Comparison of ENCODE assay signal across 11 mouse cellular contexts in the genomic region with DNA sequence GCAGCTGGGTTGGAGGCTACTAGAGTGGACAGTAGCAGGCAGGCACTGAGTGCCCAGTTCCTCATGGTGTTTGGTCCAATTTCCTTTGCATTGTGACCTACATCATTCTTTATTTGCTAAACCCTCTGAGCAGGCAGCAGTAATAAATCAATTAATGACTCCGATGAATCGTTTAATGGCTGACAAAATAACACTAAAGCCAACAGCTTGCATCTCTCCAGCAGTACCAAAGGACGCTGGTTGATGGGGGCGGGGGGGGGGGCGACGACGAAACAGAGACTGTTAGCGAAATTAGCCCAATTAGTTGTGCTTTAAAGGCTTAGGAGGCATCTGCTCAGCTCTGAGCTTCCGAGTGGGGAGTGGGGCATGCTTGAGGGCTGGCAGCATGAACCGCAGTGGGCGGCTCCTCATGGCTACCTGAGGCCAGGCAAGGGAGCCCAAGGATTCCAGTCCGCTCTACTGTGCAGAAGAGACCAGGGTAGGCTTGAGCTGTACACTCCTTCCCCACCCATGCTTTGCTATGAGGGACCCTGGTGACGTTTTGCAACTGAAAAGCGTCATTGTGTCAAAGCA.
A peak's percentile ranks its signal among the peaks of the same experiment; 100 is the strongest.
DNase-seq lines count a peak whose midpoint lies in the region; ATAC-seq and TF ChIP-seq lines count a peak whose summit lies in the region.
"Had no signal": no experiment of that assay in that cellular context is flagged by ENCODE, and none has a peak within 500 bp of the region (broad histone marks: within the 10 kb centered on the region; RNA-seq: fewer than 3 reads in every experiment).

No protein-coding gene starts in this region.

- ATAC-seq in kidney, embryonic 15.5 days (replicated peaks; ENCODE audit: low FRiP score), result no peak
- ATAC-seq in hindbrain, embryonic 15.5 days (ENCODE audit: low FRiP score, low read depth), result peak; percentile 43; the same call in 1 of the 2 replicates
- 0 out of 2 replicates have a peak, but pooled peaks have one; percentile 35 for ATAC-seq in midbrain, embryonic 15.5 days (replicated peaks)
- no peak for ATAC-seq in heart, embryonic 11.5 days (replicated peaks; ENCODE audit: insufficient number of reproducible peaks, low FRiP score, low TSS enrichment)
- no peak for ATAC-seq in megakaryocyte-erythroid progenitor cell, adult 5-6 weeks (replicated peaks; ENCODE audit: low FRiP score, low TSS enrichment, poor library complexity, severe bottlenecking)

- no peak overlapping the region for H3K4me3 ChIP-seq in kidney, embryonic 15.5 days (replicated peaks)
- H3K4me3 ChIP-seq in hindbrain, embryonic 15.5 days, result no peak overlapping the region
- H3K4me3 ChIP-seq in midbrain, embryonic 15.5 days, result no peak overlapping the region
- H3K4me3 ChIP-seq in heart, embryonic 11.5 days (ENCODE audit: low read depth, low read length), result no peak overlapping the region
- no peak overlapping the region for H3K4me3 ChIP-seq in gastrocnemius, adult 2 months

- 0 out of 2 replicates have a peak, but pooled peaks cover 8% of the 10 kb centered on the region for H3K36me3 ChIP-seq in kidney, embryonic 15.5 days
- H3K36me3 ChIP-seq in hindbrain, embryonic 15.5 days, result no peaks in the 10 kb centered on the region
- no peaks in the 10 kb centered on the region for H3K36me3 ChIP-seq in midbrain, embryonic 15.5 days (replicated peaks)
- no peaks in the 10 kb centered on the region for H3K36me3 ChIP-seq in heart, embryonic 11.5 days (ENCODE audit: control insufficient read depth, insufficient read depth, low read length)

- H3K4me1 ChIP-seq in kidney, embryonic 15.5 days, result peaks cover 48% of the 10 kb centered on the region
- peaks cover 68% of the 10 kb centered on the region for H3K4me1 ChIP-seq in hindbrain, embryonic 15.5 days (replicated peaks)
- H3K4me1 ChIP-seq in midbrain, embryonic 15.5 days, result peaks cover 57% of the 10 kb centered on the region
- H3K4me1 ChIP-seq in heart, embryonic 11.5 days (ENCODE audit: control insufficient read depth, insufficient read depth, low read length), result peaks cover 42% of the 10 kb centered on the region

- no peaks in the 10 kb centered on the region for H3K27me3 ChIP-seq in kidney, embryonic 15.5 days
- H3K27me3 ChIP-seq in hindbrain, embryonic 15.5 days, result no peaks in the 10 kb centered on the region
- no peaks in the 10 kb centered on the region for H3K27me3 ChIP-seq in midbrain, embryonic 15.5 days (replicated peaks)
- H3K27me3 ChIP-seq in heart, embryonic 11.5 days (ENCODE audit: control insufficient read depth, insufficient read depth, low read length), result no peaks in the 10 kb centered on the region

- no peak overlapping the region for H3K9ac ChIP-seq in kidney, embryonic 15.5 days
- H3K9ac ChIP-seq in hindbrain, embryonic 15.5 days, result no peak overlapping the region
- no peak overlapping the region for H3K9ac ChIP-seq in midbrain, embryonic 15.5 days
- no peak overlapping the region for H3K9ac ChIP-seq in heart, embryonic 11.5 days (ENCODE audit: low read depth, low read length)

- no peak for TF ChIP-seq POLR2A in brain, embryonic 14.5 days (IDR thresholded peaks at IDR 0.05; ENCODE audit: borderline replicate concordance, extremely low read depth, insufficient read depth, insufficient read length, poor library complexity, severe bottlenecking)

- 38% methylated on average over 14 of the region's 14 CpGs for WGBS in kidney, embryonic 15.5 days
- WGBS in hindbrain, embryonic 15.5 days, result 45% methylated on average over 14 of the region's 14 CpGs
- WGBS in midbrain, embryonic 15.5 days, result 53% methylated on average over 14 of the region's 14 CpGs
- WGBS in heart, embryonic 11.5 days (ENCODE audit: insufficient replicate concordance), result 86% methylated on average over 14 of the region's 14 CpGs

- H3K4me2 ChIP-seq in kidney, embryonic 15.5 days, result no peak overlapping the region
- no peak overlapping the region for H3K4me2 ChIP-seq in hindbrain, embryonic 15.5 days
- H3K4me2 ChIP-seq in midbrain, embryonic 15.5 days, result no peak overlapping the region
- no peak overlapping the region for H3K4me2 ChIP-seq in heart, embryonic 11.5 days

- DNase-seq in kidney, postnatal 14 days, result no peak
- peak; percentile 69 for DNase-seq in brain, embryonic 14.5 days (ENCODE audit: low read depth)
- no peak for DNase-seq in gastrocnemius, adult 2 months
- DNase-seq: embryo, embryonic 11 days; right cerebral cortex, postnatal 14 days had no signal

- no peak for TF ChIP-seq CTCF in brain, embryonic 14.5 days (IDR thresholded peaks at IDR 0.05; ENCODE audit: borderline replicate concordance, extremely low read depth, insufficient read depth, insufficient read length)
- TF ChIP-seq CTCF in gastrocnemius, adult 2 months (IDR thresholded peaks at IDR 0.05), result no peak

- intact Hi-C loops in gastrocnemius, adult 2 months (cut with DNase I), result no loop called here

- no peaks in the 10 kb centered on the region for H3K9me3 ChIP-seq in kidney, embryonic 15.5 days (replicated peaks)
- H3K9me3 ChIP-seq in hindbrain, embryonic 15.5 days, result no peaks in the 10 kb centered on the region
- H3K9me3 ChIP-seq in midbrain, embryonic 15.5 days, result no peaks in the 10 kb centered on the region
- H3K9me3 ChIP-seq in heart, embryonic 11.5 days (replicated peaks; ENCODE audit: control insufficient read depth, low read length), result no peaks in the 10 kb centered on the region

- peak overlapping the region; percentile 55; the same call in 1 of the 2 replicates for H3K27ac ChIP-seq in kidney, embryonic 15.5 days
- H3K27ac ChIP-seq in hindbrain, embryonic 15.5 days (replicated peaks), result peak overlapping the region; percentile 47
- H3K27ac ChIP-seq in midbrain, embryonic 15.5 days, result peak overlapping the region; percentile 40
- H3K27ac ChIP-seq in heart, embryonic 11.5 days (ENCODE audit: low read depth, low read length), result no peak overlapping the region
- H3K27ac ChIP-seq in gastrocnemius, adult 2 months, result no peak overlapping the region; the same call in 1 of the 2 replicates
- H3K27ac ChIP-seq: kidney, postnatal 0 days had no signal

Comparison
In these comparisons a context has a peak if more than half of its experiments do, and no peak if none do; other contexts are left out.
1. ATAC-seq: peak in hindbrain, embryonic 15.5 days (single experiment) and midbrain, embryonic 15.5 days (single experiment); none in kidney, embryonic 15.5 days (single experiment), heart, embryonic 11.5 days (single experiment) and megakaryocyte-erythroid progenitor cell, adult 5-6 weeks (single experiment).
2. H3K27ac ChIP-seq: peak in kidney, embryonic 15.5 days (single experiment), hindbrain, embryonic 15.5 days (single experiment) and midbrain, embryonic 15.5 days (single experiment); none in heart, embryonic 11.5 days (single experiment) and gastrocnemius, adult 2 months (single experiment).